In genomic region chr13:36954937-36955336, GRCm38 (mm10) we compare ENCODE assay signal across 13 mouse cellular contexts.
"Had no signal": no experiment of that assay in that cellular context is flagged by ENCODE, and none has a peak within 500 bp of the region (broad histone marks: within the 10 kb centered on the region; RNA-seq: fewer than 3 reads in every experiment).

No protein-coding gene starts in this region.

- DNase-seq: lung, adult 18-20 months; lung, embryonic 14.5 days; lung, postnatal 10 days; lung, postnatal 36 days; retina, postnatal 1 day; right cerebral cortex, adult 18-20 months; right cerebral cortex, postnatal 25 days; right cerebral cortex, postnatal 4 days; spleen, adult 18-20 months; thymus, adult 18-20 months; thymus, postnatal 14 days had no signal

- ATAC-seq: midbrain, embryonic 13.5 days; midbrain, embryonic 15.5 days had no signal
